Comparison of ENCODE assay signal across 20 mouse cellular contexts in genomic region chr6:43658290-43658689, GRCm38 (mm10). TPM values are rescaled to one million over a fixed set of nuclear protein-coding genes. Genes with fewer than 3 reads are reported as not detected.
DNase-seq lines count a peak whose midpoint lies in the region; ATAC-seq and TF ChIP-seq lines count a peak whose summit lies in the region.
"Had no signal": no experiment of that assay in that cellular context is flagged by ENCODE, and none has a peak within 500 bp of the region (broad histone marks: within the 10 kb centered on the region; RNA-seq: fewer than 3 reads in every experiment).

No protein-coding gene starts in this region.

- whole genome bisulfite sequencing in kidney, embryonic 15.5 days: 74% methylated on average over 4 of the region's 4 CpGs
- WGBS in intestine, embryonic 16.5 days: 74% methylated on average over 4 of the region's 4 CpGs
- 13% methylated on average over 4 of the region's 4 CpGs for WGBS in liver, embryonic 16.5 days (ENCODE audit: insufficient replicate concordance)
- 80% methylated on average over 4 of the region's 4 CpGs for WGBS in hindbrain, embryonic 12.5 days
- 80% methylated on average over 4 of the region's 4 CpGs for WGBS in midbrain, postnatal 0 days

- H3K27ac ChIP-seq in kidney, embryonic 15.5 days: no peak overlapping the region
- no peak overlapping the region for H3K27ac ChIP-seq in intestine, embryonic 16.5 days (ENCODE audit: low read length)
- peak overlapping the region; percentile 67 for H3K27ac ChIP-seq in liver, embryonic 16.5 days (ENCODE audit: low read length)
- H3K27ac ChIP-seq in hindbrain, embryonic 12.5 days: no peak overlapping the region
- H3K27ac ChIP-seq in midbrain, postnatal 0 days (ENCODE audit: low read depth, low read length): no peak overlapping the region
- H3K27ac ChIP-seq: heart, embryonic 13.5 days; left cerebral cortex, adult 2 months; limb, embryonic 13.5 days; neural tube, embryonic 12.5 days had no signal

- DNase-seq in kidney, adult 18-20 months: no peak
- no peak for DNase-seq in midbrain, postnatal 0 days (ENCODE audit: low spot score)
- no peak for DNase-seq in neural tube, embryonic 10.5 days (ENCODE audit: extremely low spot score, low spot score)
- DNase-seq in kidney, postnatal 10 days: no peak
- DNase-seq: adrenal gland, postnatal 36 days; cerebellum, adult 9-10 months; heart, postnatal 36 days; lung, postnatal 10 days; thymus, postnatal 36 days had no signal

- no peak for TF ChIP-seq CTCF in midbrain, postnatal 0 days (IDR thresholded peaks at IDR 0.05)

- H3K9me3 ChIP-seq in kidney, embryonic 15.5 days (replicated peaks): no peaks in the 10 kb centered on the region
- H3K9me3 ChIP-seq in intestine, embryonic 16.5 days (ENCODE audit: control insufficient read depth, low read length): no peaks in the 10 kb centered on the region
- no peaks in the 10 kb centered on the region for H3K9me3 ChIP-seq in liver, embryonic 16.5 days (replicated peaks; ENCODE audit: control insufficient read depth, low read length)
- H3K9me3 ChIP-seq in hindbrain, embryonic 12.5 days (replicated peaks): no peaks in the 10 kb centered on the region
- no peaks in the 10 kb centered on the region for H3K9me3 ChIP-seq in midbrain, postnatal 0 days (ENCODE audit: low read length)
- H3K9me3 ChIP-seq: heart, embryonic 13.5 days; limb, embryonic 13.5 days; neural tube, embryonic 12.5 days had no signal

- no peaks in the 10 kb centered on the region for H3K4me1 ChIP-seq in kidney, embryonic 15.5 days
- no peaks in the 10 kb centered on the region for H3K4me1 ChIP-seq in intestine, embryonic 16.5 days (ENCODE audit: control insufficient read depth, insufficient read depth, low read length)
- H3K4me1 ChIP-seq in liver, embryonic 16.5 days (ENCODE audit: control insufficient read depth, low read depth, low read length): peaks cover 28% of the 10 kb centered on the region
- no peaks in the 10 kb centered on the region for H3K4me1 ChIP-seq in hindbrain, embryonic 12.5 days
- H3K4me1 ChIP-seq in midbrain, postnatal 0 days (ENCODE audit: insufficient read depth, low read length): no peaks in the 10 kb centered on the region
- H3K4me1 ChIP-seq: limb, embryonic 13.5 days; neural tube, embryonic 12.5 days had no signal

- H3K27me3 ChIP-seq in kidney, embryonic 15.5 days: no peaks in the 10 kb centered on the region
- H3K27me3 ChIP-seq in intestine, embryonic 16.5 days (replicated peaks; ENCODE audit: control insufficient read depth, insufficient read depth, low read length): no peaks in the 10 kb centered on the region
- H3K27me3 ChIP-seq in liver, embryonic 16.5 days (ENCODE audit: control insufficient read depth, insufficient read depth, low read depth, low read length): no peaks in the 10 kb centered on the region
- H3K27me3 ChIP-seq in hindbrain, embryonic 12.5 days: no peaks in the 10 kb centered on the region
- H3K27me3 ChIP-seq in midbrain, postnatal 0 days (ENCODE audit: insufficient read depth, low read length): no peaks in the 10 kb centered on the region
- H3K27me3 ChIP-seq: heart, embryonic 13.5 days; limb, embryonic 13.5 days; neural tube, embryonic 12.5 days; Patski had no signal

- H3K9ac ChIP-seq in kidney, embryonic 15.5 days: no peak overlapping the region
- H3K9ac ChIP-seq in intestine, embryonic 16.5 days (ENCODE audit: low read depth, low read length): no peak overlapping the region
- no peak overlapping the region for H3K9ac ChIP-seq in liver, embryonic 16.5 days (ENCODE audit: low read depth, low read length)
- H3K9ac ChIP-seq in hindbrain, embryonic 12.5 days: no peak overlapping the region
- no peak overlapping the region for H3K9ac ChIP-seq in midbrain, postnatal 0 days (replicated peaks; ENCODE audit: low read length, poor library complexity, severe bottlenecking)
- H3K9ac ChIP-seq: heart, embryonic 13.5 days; limb, embryonic 13.5 days; neural tube, embryonic 12.5 days had no signal

- no peak overlapping the region for H3K4me3 ChIP-seq in kidney, embryonic 15.5 days (replicated peaks)
- H3K4me3 ChIP-seq in intestine, embryonic 16.5 days (ENCODE audit: low read length): no peak overlapping the region
- H3K4me3 ChIP-seq in liver, embryonic 16.5 days (ENCODE audit: low read depth, low read length): no peak overlapping the region
- H3K4me3 ChIP-seq in hindbrain, embryonic 12.5 days: no peak overlapping the region
- H3K4me3 ChIP-seq in midbrain, postnatal 0 days (ENCODE audit: low read depth, low read length): no peak overlapping the region
- H3K4me3 ChIP-seq: heart, embryonic 13.5 days; left cerebral cortex, adult 2 months; limb, embryonic 13.5 days; neural tube, embryonic 12.5 days had no signal

- 0 out of 2 replicates have a peak, but pooled peaks have one; percentile 40 for ATAC-seq in kidney, embryonic 15.5 days (replicated peaks; ENCODE audit: low FRiP score)
- peak; percentile 55; the same call in 1 of the 2 replicates for ATAC-seq in intestine, embryonic 16.5 days
- peak; percentile 95 for ATAC-seq in liver, embryonic 16.5 days (ENCODE audit: low read depth)
- no peak for ATAC-seq in hindbrain, embryonic 12.5 days (ENCODE audit: low FRiP score)
- ATAC-seq in midbrain, postnatal 0 days (ENCODE audit: low FRiP score): no peak
- ATAC-seq: activated CD4-positive, CD25-positive, alpha-beta regulatory T cell, adult 4 months; forebrain, embryonic 14.5 days; Patski had no signal

- H3K4me2 ChIP-seq in kidney, embryonic 15.5 days: no peak overlapping the region
- H3K4me2 ChIP-seq in intestine, embryonic 16.5 days (ENCODE audit: low read depth, low read length): no peak overlapping the region
- H3K4me2 ChIP-seq in liver, embryonic 16.5 days (ENCODE audit: low read depth, low read length): peak overlapping the region; percentile 45
- H3K4me2 ChIP-seq in hindbrain, embryonic 12.5 days (replicated peaks): no peak overlapping the region
- no peak overlapping the region for H3K4me2 ChIP-seq in midbrain, postnatal 0 days (ENCODE audit: low read depth, low read length, poor library complexity, severe bottlenecking)
- H3K4me2 ChIP-seq: heart, embryonic 13.5 days; limb, embryonic 13.5 days; neural tube, embryonic 12.5 days had no signal

- no peaks in the 10 kb centered on the region for H3K36me3 ChIP-seq in kidney, embryonic 15.5 days
- no peaks in the 10 kb centered on the region for H3K36me3 ChIP-seq in intestine, embryonic 16.5 days (ENCODE audit: control insufficient read depth, insufficient read depth, low read length)
- no peaks in the 10 kb centered on the region for H3K36me3 ChIP-seq in liver, embryonic 16.5 days (ENCODE audit: control insufficient read depth, insufficient read depth)
- no peaks in the 10 kb centered on the region for H3K36me3 ChIP-seq in hindbrain, embryonic 12.5 days
- H3K36me3 ChIP-seq in midbrain, postnatal 0 days (ENCODE audit: insufficient read depth, low read length): no peaks in the 10 kb centered on the region
- H3K36me3 ChIP-seq: heart, embryonic 13.5 days; limb, embryonic 13.5 days; neural tube, embryonic 12.5 days had no signal

RNA-seq across cellular contexts. Expression of gene Tpk1, which starts 7.8 kb away (rescaled TPM):
- polyA plus RNA-seq in kidney, embryonic 15.5 days (2015; fragmentation: Nextera tagmentation; extraction: Ambion mirVana): 16.5 and 16.7 TPM in 2 replicates
- 25.7 and 28.6 TPM in 2 replicates for polyA plus RNA-seq in intestine, embryonic 16.5 days (2015; fragmentation: Nextera tagmentation; extraction: Ambion mirVana)
- polyA plus RNA-seq in liver, embryonic 16.5 days (2015; fragmentation: Nextera tagmentation; extraction: Ambion mirVana): 7.8 and 8.4 TPM in 2 replicates
- 5.7 and 7.2 TPM in 2 replicates for polyA plus RNA-seq in hindbrain, embryonic 12.5 days (2016; fragmentation: Nextera tagmentation; extraction: Ambion mirVana)
- total RNA-seq in midbrain, postnatal 0 days (2014; rRNA removed): 4.4 and 5.1 TPM in 2 replicates
- 6.0 and 6.2 TPM in 2 replicates for polyA plus RNA-seq in midbrain, postnatal 0 days (2015; fragmentation: Nextera tagmentation; extraction: Ambion mirVana)

Comparison
In these comparisons a context has a peak if more than half of its experiments do, and no peak if none do; other contexts are left out.
1. ATAC-seq: peak in kidney, embryonic 15.5 days (single experiment), intestine, embryonic 16.5 days (single experiment) and liver, embryonic 16.5 days (single experiment); none in hindbrain, embryonic 12.5 days (single experiment) and midbrain, postnatal 0 days (single experiment).